Mouse (Mus musculus) megakaryocyte, embryonic 14.5 days (primary cell): ENCODE results near the gene Snap47.

Experiments
- FLI1 ChIP-seq: IDR thresholded peaks from 2 replicates; pipeline ENCODE4 v1.6.1; 2012; ENCODE audit warnings: low read length, inconsistent platforms, mixed read lengths
- GATA1 ChIP-seq: IDR thresholded peaks from 3 replicates; pipeline ENCODE4 v1.6.1; 2012; ENCODE audit warnings: mixed read lengths, low read length, inconsistent platforms, borderline replicate concordance

DNA sequence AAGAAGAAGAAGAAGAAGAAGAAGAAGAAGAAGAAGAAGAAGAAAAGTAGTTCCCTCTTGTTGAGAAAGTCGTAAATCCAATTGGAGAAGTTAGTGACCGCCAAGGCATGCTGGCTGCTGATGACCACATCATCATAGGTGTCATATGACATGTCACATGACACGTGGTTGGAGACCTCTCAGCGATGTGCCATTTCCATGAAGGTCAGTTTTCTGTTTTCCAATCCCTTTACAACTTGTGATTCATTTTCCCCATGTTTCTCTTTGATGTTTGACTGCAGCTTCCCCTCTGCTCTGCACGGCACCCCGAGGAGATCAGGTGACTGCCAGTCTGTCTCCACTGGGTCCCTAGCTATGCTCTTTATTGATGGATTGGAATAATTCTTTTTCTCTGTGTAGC lies 58.7 kb downstream of the Snap47 start:
- TF ChIP-seq GATA1 (no peak), FLI1 (no peak)
